Mouse (Mus musculus) thymus, postnatal 36 days (tissue): ENCODE results near the gene Top3a.

Experiments used
- DNase-seq, 2 experiments: peaks; one replicate each; pipeline ENCODE4 v3.0.0; 2022; ENCODE audit warnings: mixed read lengths in 2 of 2

The Top3a gene

DNA sequence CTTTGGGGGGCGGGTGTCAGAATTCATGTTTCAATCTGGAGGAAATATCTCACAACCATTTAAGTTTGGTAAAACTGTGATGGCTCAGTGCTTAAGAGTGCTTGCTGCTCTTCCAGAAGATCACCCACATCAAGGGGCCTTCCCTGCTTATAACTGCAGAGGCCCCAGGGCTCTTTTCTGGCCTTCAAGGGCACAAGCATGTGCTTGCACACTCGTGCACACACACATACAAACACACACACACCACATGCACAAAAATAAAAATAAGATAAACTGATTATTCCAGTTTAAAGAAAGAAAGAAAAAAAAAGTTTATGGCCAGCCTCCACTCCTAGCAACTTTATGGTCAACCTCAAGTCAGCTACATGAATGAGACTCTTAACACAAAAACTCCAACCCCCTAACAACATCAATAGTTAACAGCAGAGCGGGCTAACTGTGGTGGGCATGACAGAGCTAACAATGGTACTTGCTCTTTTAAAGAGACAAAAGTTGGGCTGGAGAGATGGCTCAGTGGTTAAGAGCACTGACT, 2.9 kb downstream of the Top3a start:
- DNase-seq, result no peak

DNA sequence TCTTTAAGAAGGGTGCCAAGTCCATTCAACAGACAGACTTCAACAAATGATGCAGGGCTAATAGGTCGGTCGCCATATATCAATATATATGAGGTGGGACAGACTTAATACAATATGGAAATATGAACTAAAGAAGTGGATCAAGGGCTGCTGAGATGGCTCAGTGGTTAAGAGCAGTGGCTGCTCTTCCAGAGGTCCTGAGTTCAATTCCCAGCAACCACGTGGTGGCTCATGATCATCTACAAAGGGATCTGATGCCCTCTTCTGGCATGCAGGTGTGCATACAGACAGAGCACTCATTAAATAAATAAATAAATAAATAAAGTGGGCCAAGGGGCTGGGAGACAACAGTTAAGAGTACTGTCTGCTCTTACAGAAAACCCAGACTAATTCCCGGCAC, 5.0 kb downstream of the Top3a start:
- no peak for DNase-seq

DNA sequence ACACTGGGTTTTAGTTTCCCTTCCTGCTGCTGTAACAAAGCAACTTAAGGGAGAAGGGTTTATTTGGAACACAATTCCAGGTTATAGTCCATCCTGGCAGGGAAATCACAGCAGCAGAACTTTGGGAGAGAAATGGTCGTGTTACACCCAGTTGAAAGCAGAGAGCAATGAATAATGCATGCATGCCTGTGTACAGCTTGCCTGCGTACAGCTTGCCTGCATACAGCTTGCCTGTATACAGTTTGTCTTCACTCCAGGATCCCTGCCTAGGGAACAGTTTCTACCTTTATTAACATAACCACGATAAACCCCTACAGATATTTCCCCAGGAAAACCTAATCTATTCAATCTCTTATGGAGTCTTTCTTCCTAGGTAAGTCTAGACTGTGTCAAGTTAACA, 6.4 kb downstream of the Top3a start:
- DNase-seq, result no peak

DNA sequence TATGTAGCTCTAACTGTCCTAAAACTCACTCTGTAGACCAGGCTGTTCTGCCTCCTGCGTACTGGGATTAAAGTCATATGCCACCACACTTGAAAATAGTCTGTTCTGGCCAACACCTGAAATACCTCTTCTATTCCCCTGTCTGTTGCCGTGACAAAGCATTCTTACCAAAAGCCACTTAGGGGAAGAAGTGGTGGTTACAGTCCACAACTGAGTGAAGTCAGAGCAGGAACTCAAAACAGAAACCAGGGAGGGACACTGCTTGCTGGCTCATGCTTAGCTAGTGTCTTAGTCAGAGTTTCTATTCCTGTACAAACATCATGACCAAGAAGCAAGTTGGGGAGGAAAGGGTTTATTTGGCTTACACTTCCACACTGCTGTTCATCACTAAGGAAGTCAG, 7.8 kb downstream of the Top3a start:
- no peak for DNase-seq

DNA sequence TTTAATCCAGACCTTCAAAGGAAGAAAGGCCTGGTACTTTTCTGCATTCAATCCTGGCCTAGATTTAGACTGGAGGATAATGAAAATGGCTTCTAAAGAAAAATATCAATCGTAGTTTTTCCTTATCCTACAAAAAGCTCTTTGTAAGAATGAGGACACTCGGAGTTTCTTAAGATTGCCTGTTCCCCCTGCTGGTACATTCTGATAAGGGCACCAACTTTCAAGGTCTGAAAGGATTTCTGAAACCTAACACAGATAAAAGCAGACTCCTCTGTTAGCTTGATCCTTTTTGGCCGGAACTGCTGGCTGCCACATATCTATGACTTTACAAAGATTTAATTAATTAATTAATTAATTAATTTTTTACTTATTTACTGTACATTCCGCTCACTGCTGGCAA, 10.2 kb downstream of the Top3a start:
- no peak for DNase-seq

DNA sequence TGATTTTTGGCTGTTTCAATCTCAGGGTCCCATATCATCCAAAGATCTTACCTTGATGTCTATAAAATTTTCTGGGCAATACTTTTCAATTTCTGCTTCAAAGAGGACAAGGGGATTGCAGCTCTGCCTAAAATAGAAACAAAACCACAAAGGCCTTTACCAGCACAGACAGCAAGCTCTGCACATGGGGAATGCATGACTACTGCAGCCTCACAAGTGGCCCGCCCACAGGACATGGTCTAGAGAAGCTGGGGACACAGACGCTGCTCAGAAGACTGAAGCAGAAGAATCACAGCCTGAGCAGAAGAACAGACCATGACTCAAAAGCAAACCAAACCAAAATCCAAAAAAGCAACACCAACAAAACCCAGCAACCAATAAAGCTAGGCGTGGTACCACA, 15.5 kb downstream of the Top3a start:
- no peak for DNase-seq

DNA sequence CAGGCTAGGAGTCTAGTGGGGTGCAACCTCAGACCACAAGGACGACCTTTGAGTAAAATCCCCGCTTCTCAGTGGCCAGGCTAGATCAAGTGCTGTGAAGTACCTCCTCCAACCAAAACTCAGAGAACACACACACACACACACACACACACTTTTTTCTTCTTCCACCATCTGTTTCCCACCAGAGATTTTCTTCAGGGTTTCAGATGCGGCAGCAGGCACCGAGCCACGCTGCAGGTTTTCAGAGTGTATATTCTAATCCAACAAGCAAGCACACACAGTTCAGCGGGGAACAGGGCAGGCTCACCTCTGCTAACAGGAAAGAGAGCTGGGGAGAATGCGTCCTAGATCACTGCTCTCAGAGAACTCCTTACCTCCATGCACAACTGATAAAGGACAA, 21.6 kb downstream of the Top3a start:
- no peak for DNase-seq

DNA sequence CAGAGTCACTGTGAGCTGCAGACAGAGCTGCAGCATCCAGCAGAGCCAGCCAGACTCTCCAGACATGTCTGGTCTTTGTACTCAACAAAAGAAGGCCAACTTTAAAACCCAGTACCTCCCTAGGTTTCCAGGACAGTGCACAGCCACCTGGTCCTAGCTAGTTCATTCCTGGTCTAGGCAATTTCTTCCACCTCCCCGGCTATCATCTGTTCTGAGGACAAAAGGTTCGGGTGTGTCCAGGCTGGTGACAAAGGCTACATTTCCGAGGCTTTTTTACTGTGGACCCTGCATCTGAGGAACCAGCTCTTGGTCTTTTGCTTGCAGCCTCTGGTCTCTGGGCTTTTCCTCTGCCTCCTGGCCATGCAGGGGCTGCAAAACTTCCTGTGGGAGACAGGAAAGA, 36.8 kb downstream of the Top3a start:
- no peak for DNase-seq

DNA sequence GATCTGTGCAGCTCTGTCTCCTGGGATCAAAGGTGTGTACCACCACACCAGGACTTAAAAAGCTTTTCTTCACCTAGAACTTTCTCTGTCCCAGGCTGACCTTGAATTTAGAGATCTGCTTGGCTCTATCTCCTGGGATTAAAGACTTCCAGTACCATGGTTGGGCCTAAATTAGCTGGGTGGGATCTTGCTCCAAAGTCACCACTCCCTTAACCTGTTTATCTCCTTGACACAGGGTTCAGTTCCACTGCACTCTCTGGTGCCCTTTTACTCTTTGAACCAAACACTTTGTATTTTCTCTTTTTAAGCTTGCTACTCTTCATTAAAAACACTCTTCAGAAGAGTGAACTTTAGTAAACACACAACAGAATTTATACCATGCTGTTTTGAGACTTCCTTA, 39.7 kb downstream of the Top3a start:
- no peak for DNase-seq

DNA sequence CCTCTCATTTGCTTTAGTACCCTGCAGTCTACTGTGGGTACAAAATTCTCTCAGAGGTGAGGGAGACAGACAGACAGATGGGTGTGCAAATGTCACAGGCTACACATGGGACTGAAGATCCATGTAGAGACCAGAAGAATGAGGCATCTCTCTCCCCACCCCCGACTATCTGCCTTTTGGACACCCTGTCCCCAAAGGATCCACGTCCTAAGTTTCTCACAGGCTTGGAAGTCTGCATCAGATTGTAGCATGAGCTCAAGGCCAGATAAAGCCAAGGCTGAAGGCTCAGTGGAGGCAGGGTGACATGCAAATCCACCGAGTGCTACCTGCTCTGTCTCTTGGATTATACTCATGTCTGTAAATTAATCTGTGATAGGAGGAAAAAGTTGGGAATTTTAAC, 40.7 kb downstream of the Top3a start:
- DNase-seq, result no peak

DNA sequence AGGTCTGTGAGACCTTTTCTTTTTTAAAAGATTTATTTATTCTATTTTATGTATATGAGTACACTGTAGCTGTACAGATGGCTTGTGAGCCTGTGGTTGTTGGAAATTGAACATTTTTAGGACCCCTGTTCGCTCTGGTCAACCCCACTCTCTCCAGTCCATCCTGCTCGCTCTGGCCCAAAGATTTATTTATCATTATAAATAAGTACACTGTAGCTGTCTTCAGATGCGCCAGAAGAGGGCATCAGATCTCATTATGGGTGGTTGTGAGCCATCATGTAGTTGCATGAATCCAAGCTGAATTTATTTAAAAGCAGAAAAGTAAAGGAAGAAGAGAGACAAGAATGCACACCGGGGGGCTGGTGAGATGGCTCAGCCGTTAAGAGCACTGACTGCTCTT, 42.0 kb downstream of the Top3a start:
- no peak for DNase-seq

DNA sequence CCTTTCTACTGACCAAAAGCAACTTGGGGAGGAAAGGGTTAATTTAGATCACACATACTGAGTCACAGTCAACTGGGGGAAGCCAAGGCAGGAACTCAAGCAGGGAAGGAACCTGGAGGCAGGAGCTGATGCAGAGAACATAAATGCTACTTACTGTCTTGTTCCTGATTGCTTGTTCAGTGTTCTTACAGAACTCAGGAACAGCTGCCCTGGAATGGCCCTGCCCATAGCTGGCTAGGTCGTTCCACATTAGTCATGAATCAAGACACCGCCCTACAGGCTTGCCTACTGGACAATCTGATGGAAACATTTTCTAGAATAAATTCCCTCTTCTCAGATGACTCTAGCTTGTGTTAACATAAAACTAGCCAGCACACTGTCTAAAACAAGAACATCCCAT, 43.0 kb downstream of the Top3a start:
- no peak for DNase-seq

DNA sequence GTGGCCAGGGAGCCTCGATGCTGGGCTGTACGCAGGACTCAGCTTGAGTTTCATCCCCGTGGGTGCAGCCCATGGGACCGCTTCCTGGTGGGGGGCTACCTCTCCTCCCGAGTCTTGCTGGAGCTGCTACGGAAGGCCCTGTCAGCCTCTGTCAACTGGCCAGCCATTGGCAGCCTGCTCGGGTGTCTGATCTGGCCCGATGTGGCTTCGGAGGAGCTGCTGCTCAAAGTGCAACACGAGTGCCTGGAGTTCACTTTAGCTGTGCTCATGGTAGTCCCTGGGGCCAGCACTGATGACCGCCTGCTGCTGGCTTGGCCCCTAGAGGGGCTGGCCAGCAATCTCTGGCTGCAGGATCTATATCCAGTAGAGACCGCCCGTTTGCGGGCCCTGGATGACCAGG, 45.9 kb downstream of the Top3a start:
- no peak for DNase-seq

DNA sequence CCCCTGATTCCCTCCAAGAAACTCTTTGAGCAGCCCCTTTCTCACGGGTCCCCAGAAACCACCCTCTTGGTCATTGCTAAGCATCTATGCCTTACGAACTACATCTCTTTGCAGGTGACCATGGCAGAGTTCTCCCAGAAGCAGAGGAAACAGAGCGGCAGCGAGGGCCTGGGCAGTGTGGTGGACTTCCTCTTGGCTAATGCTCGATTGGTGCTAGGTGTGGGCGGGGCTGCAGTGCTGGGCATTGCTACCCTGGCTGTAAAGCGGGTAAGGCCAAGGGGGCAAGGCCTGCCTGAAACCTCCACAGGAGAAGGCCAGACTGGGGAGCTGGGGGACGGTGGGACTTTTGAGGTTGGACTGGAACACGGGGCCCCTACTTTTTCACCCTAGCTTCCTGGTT, 47.0 kb downstream of the Top3a start:
- DNase-seq, result no peak

DNA sequence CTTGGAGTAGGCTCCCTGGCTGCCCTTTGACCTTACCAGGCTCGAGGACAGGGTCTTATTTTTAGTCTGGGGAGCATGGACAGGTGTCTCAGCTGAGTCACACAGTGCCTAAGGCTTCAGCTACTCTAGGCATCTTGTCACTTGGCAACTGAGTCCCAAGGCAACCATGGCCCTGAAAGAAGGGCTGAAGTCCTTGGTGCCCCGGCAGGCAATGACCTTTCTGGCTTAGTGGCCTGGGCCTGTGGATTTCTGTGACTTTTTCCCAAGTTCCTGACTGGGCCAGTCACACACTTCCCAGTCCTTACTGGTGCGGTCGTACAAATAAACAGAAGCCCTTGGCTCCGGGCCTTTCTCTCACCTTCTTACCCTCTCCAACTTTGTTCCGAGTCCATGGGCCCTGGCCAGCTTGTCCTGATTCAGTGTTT, 47.9 kb downstream of the Top3a start:
- DNase-seq, result no peak

DNA sequence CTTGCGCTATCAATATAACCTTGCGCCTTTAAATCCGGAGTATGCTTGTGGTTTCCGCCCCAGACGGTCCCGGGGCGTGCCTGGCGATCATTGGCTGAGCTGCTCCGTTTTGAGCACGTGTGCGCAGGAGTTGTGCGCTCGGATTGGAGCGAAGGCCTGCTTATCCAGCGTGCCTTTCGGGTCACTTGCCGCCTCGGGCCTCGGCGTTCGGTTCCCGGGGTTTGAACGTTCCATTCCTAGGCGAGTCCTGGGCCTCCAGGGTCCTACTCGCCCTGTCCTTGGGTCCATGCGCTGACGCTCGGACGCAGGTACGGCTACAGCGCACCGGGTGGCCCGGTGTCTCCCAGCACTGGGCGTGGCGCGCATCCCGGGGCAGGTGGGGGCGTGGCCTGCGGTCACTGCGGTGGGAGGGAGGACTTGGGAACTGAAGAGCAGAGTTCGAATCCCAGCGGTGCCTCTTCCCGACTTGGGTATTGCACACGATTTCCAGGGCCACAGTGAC, 48.9 kb downstream of the Top3a start, which contains the start of gene Mief2:
Mief2 (plus strand) TSS at position 139 of the 502 bp plus-strand sequence.
- DNase-seq, result peak; percentile 90 to 94

DNA sequence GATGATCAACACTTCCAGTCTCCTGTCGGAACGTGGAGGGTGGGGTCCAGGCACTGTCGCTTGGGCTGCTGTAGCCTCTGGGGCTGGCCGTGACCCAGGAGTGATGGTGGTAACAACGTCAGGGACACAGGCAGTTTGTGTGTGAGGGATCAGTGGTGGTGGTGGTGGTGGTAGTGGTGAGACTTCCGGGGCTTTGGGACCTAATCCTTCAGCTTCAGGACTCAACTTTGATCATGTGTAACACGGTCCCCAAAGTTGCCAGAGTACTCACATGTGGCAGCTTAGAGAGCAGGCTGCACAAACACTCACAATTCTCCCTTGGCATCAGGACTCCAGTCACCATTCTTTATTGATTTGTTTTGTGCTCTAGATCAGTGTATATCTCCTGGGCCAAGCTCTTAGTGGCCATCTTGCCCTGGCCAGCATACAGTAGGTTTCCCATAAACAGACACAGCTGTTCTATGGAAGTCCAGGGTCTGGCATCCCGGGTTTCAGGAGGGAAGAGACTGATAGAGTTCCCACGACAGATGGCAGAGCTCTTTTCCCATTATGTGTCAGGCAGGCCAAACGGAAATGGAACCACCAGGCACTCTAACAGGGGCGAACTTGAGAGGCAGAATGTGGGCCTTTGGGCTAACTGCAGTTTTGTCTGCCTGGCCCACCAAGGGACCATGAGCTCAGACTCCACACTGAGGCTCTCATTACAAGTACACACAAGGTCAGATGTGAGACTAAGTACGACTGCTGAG, 49.6 kb downstream of the Top3a start:
- DNase-seq, result no peak

DNA sequence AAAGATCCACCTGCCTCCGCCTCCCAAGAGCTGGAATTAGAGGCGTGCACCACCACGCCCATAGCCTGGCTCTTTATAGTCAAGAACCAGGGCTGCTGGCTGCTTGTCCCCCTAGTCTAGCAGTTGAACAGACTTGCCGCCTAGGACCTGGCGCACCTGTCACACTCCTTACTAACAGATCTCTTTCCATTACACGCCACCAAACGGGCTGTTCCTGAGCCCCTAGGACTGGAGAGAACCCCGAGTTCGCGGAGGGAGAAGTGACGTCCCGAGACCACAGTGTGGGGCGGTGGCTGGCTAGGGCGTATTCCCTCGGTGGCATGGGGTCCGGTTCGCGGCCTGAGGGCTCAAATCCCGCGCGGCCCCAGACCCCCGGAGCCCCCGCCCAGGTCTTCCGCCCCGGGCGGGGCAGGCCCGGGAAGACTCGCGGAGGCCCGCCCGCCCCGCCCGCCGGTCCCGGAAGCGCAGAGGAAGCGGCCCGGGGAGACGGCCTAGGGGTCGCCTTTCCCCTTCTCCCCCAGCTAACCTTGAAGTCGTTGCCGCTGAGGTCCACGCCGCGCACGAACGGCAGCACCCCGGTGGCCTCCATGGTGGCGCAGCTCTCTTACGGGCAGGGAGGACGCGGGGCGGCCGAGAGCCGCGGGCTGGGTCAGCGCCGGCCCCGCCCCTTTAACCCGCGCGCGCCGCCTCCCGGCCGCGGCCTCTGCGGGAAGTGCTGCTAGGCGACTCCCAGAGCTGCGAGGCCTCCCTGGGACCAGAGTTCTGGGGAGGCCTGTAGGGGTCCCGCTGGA, 50.4 kb downstream of the Top3a start, which contains the start of gene Flii:
Flii (minus strand) TSS at position 663 of the 791 bp plus-strand sequence.
- peak; percentile 83 to 85 for DNase-seq

DNA sequence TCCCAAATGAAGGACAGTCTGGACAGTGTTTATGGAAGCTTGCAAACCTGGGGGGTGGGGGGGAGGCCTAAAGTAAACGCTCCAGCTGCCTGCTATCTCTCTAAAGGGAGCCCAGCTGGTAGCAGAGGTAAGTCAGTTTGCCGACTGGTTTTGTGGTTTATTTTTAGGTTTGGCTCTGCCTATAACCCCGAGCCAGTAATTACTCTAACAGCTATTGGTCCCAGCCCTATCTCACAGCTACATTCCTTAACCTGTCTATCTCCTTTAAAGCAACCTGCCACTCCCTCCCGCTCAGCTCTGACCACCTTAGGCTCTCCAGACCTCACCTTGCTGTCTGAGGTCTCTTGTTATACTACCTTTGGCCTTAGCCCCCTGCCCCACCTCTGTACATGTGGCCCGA, 57.9 kb downstream of the Top3a start:
- no peak for DNase-seq

DNA sequence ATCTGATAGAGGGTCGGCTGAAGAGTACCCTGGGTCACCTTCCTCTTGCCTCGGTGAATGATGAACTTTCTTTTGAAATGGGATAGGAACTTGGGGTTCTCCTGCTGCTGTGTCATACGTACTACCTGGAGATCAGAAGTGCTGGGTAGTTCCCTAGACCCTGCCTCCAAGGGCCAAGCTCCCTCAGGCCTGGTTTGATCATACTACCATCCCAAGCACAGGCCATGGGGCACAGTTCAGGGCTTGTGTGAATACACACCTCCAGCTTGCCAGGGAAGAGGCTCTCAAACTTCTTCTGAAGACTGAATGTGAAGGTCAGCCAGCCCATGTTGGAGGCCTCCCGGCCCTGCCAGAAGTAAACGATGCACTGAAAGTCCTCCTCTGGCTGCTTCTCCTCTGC, 61.3 kb downstream of the Top3a start:
- no peak for DNase-seq

DNA sequence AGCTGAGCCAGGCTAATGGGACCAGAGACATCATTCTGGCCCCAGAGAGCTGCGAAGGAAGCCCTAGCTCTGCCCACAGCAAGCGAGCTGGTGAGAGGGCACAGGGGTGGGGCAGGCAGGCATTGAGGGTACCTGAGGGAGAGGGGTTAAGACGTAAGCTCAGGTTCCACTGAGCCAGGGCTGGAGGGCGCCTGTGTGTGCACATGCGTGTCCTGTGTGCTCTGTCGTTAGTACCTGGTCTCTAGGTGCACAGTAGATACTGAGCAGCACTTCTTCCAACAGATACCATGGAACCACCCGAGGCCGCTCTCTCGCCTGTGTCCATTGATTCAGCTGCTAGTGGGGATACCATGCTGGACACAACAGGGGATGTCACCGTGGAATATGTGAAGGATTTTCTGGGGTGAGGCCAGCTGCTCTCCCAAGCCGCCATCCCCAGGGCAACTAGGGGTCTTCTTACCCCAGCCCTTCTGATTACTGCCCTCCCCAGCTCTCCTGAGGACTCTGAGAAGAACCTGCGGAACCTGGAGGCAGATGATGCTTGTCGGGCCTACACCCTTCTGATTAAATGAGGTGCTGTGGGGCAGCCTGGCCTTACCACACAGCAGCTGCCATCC, 64.4 kb downstream of the Top3a start:
- no peak for DNase-seq

DNA sequence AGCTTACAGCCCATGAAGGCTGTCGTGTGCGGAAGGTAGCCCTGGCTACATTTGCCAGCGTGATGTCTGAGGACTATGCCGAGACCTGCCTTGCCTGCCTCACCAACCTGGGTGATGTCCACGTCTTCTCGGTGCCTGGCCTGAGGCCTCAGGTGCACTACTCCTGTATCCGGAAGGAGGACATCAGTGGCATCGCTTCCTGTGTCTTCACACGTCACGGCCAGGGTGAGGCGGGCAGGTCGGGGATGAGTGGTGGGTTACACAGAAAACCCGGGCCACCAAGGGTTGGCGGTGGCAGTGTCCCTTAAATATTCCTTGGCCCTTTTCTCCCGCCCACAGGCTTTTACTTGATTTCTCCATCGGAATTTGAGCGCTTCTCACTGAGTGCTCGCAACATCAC, 65.1 kb downstream of the Top3a start:
- peak in 1 of 2 experiments; percentile 6 for DNase-seq

DNA sequence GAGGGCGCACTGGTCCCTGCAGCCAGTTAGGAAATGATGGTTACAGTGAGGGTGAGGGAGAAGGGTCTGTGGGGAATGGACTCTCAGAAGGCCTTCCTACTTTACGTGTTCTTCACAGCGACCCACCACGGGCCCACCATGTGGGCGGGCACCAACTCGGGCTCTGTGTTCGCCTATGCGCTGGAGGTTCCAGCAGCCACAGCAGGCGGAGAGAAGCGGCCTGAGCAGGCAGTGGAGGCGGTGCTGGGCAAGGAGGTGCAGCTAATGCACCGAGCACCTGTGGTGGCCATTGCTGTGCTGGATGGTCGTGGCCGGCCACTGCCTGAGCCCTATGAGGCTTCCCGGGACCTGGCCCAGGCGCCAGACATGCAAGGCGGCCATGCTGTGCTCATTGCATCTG, 65.9 kb downstream of the Top3a start:
- no peak for DNase-seq
